Mouse (Mus musculus): ENCODE measurements at regions not wholly inside any gene's neighbourhood (a gene's known extent, or its start where the extent isn't known, plus 50 kb on each side); places are given as distances from the start of the nearest gene placed in this dataset.
A peak's percentile ranks its signal among the peaks of the same experiment; 100 is the strongest.

DNA sequence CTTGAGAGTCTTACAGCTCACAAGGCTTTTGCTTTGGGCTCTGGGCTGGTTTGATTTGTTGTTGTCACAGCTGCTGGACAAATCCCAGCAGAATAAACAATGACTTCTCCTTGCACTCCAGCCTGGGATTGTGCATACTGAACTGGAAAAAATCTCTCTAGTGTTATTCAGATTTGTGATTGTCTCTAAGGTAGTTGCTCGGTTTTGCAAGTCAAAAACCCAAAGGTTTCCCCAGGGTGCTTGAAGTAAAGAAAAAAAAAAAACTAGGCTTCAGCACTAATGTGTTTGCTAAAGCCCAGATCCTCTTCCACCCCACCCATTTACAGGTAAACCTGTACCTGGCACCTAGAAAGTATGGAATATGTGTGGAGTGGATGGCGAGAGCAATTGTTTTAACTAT lies 149.5 kb upstream of the Spef2 start:
- no peak for DNase-seq (ENCODE audit: low spot score)

DNA sequence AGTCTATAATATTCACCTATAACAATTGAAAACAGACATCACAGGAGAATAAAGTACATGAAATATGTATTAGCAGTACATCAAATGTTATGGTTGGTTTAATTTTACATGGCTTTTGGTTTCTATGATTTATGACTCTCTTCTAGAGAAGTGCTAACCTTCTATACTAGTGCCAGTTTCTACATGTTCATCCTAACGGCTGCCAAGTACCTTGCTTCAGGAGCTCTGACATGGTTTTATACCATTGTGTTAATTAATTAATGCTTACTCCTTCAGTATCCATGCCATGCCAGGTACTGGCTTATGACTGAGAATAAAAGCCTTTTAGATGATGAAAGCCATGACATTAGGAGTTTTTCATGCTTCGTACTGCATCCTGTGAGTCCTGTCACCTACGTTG lies 144.5 kb upstream of the Spef2 start:
- DNase-seq (ENCODE audit: low spot score) = no peak

DNA sequence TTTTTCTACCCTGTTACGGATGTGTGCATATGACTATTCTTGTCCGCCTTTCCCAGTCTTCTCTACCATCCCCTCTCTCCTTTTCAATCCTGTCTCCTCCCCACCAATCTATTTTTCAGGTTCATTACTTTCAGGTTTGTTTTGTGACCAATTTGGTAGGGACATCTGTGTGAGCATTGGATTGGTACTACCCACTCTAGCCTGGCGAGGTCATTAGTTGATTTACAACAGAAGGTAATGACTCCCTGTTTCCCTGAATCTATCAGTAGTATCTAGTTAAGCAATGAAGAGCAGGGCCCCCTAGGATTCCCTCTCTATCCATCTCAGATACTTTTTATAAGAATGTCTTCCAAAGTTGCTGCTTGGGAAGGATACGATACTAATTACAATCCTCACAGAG lies 143.5 kb upstream of the Spef2 start:
- no peak for DNase-seq (ENCODE audit: low spot score)

DNA sequence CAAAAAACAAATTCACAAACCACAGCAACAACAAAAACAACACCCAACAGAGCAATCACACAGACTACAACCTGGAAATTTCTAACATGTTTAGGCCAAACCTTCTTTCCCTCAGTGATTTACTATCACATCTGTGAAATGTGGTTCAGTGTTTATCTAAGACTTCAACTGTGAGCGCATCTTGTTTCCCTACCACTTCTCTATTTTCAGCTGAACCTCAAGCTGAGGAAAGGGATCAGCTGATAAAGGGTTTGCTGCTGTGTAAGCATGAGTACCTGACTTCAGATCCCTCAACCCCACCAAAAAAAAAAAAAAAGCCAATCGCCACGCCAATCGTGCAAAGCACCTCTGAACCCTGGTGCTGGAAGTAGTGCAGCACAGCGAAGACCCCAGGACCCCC lies 142.8 kb upstream of the Spef2 start:
- DNase-seq (ENCODE audit: low spot score) = no peak

DNA sequence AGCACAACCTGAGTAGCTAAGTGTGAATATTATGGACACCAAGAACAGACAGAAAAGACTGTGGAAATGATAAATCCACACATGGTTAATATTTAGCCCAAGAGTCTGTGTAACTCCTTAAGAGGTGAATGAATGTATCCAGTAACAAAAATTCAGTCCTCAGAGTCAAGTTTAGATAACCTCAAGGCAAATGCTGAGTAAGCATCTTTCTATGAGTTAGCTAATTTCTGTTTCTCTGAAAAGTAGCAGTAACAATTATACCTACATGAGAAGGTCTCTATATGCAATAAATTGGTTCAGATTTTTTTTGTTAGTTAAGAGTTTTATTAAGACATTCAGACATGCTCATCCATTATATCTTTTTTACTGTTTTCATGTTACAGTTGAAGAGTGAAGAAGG lies 127.1 kb upstream of the Spef2 start:
- DNase-seq (ENCODE audit: low spot score) = no peak

DNA sequence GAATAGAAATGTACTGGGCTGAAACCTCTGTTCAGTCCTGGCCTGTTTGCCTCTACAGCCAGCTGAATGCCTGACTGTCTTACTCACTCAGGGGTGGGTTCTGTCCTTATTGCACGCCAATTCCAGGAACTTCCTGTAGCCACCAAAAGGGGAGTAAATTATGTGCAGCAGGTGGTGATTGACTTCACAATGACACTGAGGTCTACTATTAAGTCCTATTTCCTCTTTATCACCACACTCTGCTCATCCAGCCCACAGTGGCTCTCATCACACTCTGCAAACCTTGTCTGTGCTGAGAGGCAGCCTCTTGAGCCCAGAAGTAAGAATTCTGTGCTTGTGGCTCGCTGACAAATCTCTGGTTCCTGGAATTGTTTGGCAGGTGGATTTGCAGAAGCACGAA lies 121.5 kb upstream of the Spef2 start:
- DNase-seq (ENCODE audit: low spot score) = no peak

DNA sequence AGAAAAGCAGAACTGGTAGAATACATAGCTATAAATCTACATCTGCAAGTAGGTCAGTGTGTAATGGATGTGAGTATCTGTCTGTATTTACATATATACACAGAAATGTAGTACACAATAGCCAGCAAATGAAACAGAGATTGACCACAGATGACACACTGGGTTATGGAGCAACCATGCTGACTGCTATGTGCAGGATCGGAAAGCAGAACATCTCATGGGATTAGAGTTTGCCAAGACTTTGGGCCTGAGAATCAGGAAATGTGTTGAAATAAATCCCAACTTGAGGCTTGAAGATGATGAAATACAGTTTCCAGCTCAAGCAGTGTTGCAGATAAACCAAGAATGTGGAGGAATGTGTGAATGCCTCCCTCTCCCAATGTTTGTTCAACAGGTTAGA lies 116.1 kb upstream of the Spef2 start:
- DNase-seq (ENCODE audit: low spot score) = peak; percentile 3

DNA sequence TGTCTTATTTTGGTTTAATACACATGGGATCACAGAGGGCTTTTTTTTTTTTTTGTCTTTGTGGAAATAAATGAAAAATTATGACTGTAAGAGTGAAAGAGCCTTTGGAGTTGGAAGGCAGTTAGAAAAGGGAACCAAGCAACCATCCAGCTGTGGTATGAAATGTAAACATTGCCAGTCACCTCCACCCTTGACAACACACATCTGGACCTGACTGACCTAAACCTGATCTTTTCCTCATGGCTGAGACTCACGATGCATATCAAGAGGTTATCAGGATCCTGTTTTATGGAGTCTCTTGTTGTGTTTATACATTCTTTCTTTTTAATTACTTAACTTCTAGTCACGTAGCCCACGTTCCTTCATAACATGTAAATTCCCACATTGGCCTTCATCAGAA lies 113.2 kb upstream of the Spef2 start:
- no peak for DNase-seq (ENCODE audit: low spot score)

DNA sequence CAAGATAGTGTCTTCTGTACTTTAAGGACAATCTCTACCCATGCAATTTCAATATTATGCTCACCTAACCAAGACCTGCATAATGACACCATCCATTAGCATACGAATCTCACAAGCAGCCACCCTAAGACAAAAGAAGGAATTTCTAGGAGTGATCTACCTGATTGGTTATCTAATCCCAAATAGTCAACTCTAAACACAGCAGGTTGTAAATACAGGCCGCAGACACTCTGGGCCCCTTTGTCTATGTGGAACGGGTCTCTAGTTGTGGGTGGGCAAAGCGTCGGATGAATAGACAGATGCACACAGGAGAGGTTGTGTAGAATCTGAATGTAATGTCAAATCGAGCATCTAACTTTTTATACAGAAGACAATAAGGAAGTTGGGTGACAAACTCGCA lies 91.0 kb upstream of the Spef2 start:
- no peak for DNase-seq (ENCODE audit: low spot score)

DNA sequence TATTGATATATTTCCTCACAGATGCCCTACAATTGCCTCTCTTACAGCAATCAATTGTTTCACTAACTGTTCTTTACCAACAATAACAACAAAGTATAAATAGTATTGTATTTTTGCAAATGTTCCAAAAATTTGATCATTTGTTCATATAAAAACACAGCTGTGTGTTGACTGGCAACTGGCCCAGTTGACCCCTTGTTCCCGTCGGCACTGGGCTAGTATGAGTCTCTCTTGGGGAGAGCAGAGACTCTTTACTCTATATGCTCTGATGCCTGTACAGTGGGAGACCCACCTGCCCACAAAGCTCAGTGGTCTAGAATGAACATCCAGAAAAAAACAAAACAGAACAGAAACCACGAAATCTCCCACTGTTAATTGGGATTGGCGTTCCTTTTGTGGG lies 86.4 kb upstream of the Spef2 start:
- no peak for DNase-seq (ENCODE audit: low spot score)

DNA sequence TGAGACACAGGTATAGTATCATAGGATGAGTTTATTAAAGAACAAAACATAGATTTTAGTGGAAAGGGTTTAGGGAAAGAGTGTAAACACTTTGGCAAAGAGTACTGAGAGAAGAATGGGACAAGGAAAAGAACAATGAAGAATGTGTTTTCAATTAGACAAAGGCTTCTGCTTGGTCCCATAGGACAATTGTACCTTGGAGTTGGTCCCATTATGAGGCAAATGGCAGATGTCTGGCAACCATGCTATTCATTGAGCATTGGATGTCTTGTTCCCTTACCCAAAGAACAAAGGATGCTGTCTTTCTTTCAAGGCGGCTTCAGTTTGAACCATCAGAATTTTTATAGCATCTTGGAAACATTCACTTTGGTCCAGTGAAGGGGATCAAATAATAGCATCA lies 55.8 kb upstream of the Spef2 start:
- no peak for DNase-seq (ENCODE audit: low spot score)

Data from yolk sac, embryonic 10.5 days (tissue).